Mouse (Mus musculus): ENCODE measurements around the gene E2f6.
A peak's percentile ranks its signal among the peaks of the same experiment; 100 is the strongest.

E2f6 gene

GRCm38 (mm10) chr12:16800959-16801315, 9.8 kb upstream of the E2f6 start:
- DNase-seq: no peak

GRCm38 (mm10) chr12:16803237-16803955, 7.4 kb upstream of the E2f6 start:
- DNase-seq: no peak

- DNase-seq: no peak
Measured at GRCm38 (mm10) chr12:16803956-16804430, 6.8 kb upstream of the E2f6 start.

- DNase-seq: peak; percentile 79
Measured at GRCm38 (mm10) chr12:16805511-16805910, 5.3 kb upstream of the E2f6 start.

- peak; percentile 52 to 54 for DNase-seq
Measured at GRCm38 (mm10) chr12:16808045-16808444, 2.7 kb upstream of the E2f6 start.

- DNase-seq: no peak
Measured at GRCm38 (mm10) chr12:16811477-16811876, 714 bp downstream of the E2f6 start.

- DNase-seq: no peak
Measured at GRCm38 (mm10) chr12:16817147-16817546, 6.4 kb downstream of the E2f6 start.

GRCm38 (mm10) chr12:16818513-16818912, 7.8 kb downstream of the E2f6 start:
- no peak for DNase-seq

- DNase-seq: no peak
Measured at GRCm38 (mm10) chr12:16820761-16821160, 10.0 kb downstream of the E2f6 start.

GRCm38 (mm10) chr12:16822181-16822734, 11.5 kb downstream of the E2f6 start:
- DNase-seq: no peak

GRCm38 (mm10) chr12:16823701-16824100, 12.9 kb downstream of the E2f6 start:
- no peak for DNase-seq

- peak in 1 of 2 experiments; percentile 14 for DNase-seq
Measured at GRCm38 (mm10) chr12:16828505-16828904, 17.7 kb downstream of the E2f6 start.

GRCm38 (mm10) chr12:16829785-16830184, 19.0 kb downstream of the E2f6 start:
- DNase-seq: no peak

- DNase-seq: no peak
Measured at GRCm38 (mm10) chr12:16831071-16831470, 20.3 kb downstream of the E2f6 start.

GRCm38 (mm10) chr12:16834701-16835100, 23.9 kb downstream of the E2f6 start:
- no peak for DNase-seq

GRCm38 (mm10) chr12:16836188-16836587, 25.4 kb downstream of the E2f6 start:
- no peak for DNase-seq

- DNase-seq: no peak
Measured at GRCm38 (mm10) chr12:16837766-16838165, 27.0 kb downstream of the E2f6 start.

- DNase-seq: no peak
Measured at GRCm38 (mm10) chr12:16840842-16841782, 30.3 kb downstream of the E2f6 start.

- no peak for DNase-seq
Measured at GRCm38 (mm10) chr12:16844623-16845592, 34.1 kb downstream of the E2f6 start.

GRCm38 (mm10) chr12:16847204-16847792, 36.5 kb downstream of the E2f6 start:
- no peak for DNase-seq

GRCm38 (mm10) chr12:16848501-16848900, 37.7 kb downstream of the E2f6 start:
- DNase-seq: no peak

- no peak for DNase-seq
Measured at GRCm38 (mm10) chr12:16849821-16850220, 39.1 kb downstream of the E2f6 start.
